Mouse (Mus musculus): Measurements from ENCODE around the gene Trak2. TPM values are rescaled to one million over a fixed set of nuclear protein-coding genes. Genes with fewer than 3 reads are reported as not detected.
"Not testable (repeated sequence)": the region's sequence is repeated elsewhere in the genome, so short reads cannot be mapped to it uniquely, and the experiment has no call there.

Gene Trak2
- 21.3 and 33.3 TPM in 2 replicates for total RNA-seq (2017)

DNA sequence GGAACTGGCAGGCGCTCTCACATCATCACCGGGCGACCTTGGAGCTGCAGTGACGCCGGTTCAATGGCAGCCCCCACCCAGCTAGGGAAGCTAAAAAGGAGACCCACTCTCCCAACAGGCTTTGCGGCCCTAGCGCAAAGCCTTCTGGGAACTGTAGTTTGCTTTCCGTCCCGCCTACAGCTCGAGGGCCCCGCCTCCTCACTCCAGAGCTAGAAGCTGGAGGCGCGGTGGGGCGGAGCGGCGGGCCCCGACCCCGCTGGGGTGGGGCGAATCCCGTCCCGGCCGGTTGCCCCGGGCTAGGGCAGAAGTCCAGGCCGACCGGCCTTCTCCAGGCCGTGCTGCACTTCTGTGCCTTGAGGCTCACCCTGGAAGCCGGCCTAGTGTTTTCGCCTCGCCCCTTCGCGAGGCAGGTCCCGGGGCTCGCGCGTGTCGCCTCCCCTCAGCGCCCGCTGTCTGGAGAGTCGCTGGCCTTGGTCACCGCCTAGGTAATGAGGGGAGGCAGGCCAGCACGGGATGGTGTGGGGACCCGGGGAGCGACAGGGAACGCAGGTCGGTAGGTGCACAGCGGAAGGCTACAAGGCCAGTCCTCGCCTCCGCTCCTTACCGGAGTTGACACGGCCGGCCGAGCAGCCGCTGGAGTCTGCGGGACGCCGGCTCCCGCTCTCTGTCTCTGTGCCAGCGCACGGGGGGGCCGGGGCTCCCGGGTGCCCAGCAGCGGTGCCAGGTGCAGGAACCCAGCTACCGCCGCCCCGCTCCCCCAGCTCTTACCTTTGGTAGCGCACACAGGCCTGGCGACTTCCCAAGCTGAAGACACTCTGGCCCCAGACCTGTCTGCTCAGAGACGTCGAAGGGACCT lies at the start of gene Trak2, which contains the start of gene Stradb:
Gene Trak2, minus strand, starts transcription at position 65 of the 856 bp plus-strand sequence.
Gene Stradb, plus strand, starts transcription at position 157 of the 856 bp plus-strand sequence.
- peak; percentile 95 for ATAC-seq (replicated peaks; ENCODE audit: low read depth, poor library complexity, severe bottlenecking)

DNA sequence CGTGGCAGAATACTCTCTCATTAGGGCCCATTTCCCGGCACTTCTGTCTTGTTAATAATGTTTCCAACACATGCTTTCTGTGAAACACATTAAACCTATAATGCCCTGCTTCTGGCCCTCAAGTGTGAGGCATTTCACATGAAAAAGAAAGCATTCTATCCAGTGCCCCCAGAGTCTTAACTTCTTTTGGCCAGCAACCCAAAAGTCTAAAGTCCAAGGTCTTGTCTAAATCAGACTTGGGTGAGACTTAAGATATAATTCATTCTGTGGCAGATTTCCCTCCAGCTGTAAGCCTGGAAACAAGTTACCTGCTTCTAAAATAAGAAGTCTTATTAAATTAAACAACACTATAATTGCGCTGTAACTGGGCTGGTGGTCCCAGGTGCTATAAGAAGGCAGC lies 48.3 kb upstream of the Trak2 start:
- no peak for ATAC-seq (replicated peaks; ENCODE audit: low read depth, poor library complexity, severe bottlenecking)

DNA sequence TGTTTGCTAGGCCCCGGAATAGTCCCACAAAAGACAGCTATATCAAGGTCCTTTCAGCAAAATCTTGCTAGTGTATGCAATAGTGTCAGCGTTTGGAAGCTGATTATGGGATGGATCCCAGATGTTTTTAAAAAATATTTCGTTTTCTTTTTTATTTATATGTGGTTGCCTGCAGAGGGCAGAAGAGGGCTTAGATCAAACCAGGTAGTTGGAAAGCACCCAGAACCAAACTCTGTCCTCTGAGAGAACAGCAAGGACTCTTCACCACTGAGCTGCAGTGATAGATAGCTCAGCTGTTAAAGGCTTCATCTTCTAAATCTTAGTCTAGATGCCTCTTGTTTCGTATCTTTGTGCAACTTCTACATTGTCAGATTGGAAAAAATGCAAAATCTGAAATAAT lies 36.0 kb upstream of the Trak2 start:
- ATAC-seq (replicated peaks; ENCODE audit: low read depth, poor library complexity, severe bottlenecking): peak; percentile 71; the same call in 1 of the 2 replicates

DNA sequence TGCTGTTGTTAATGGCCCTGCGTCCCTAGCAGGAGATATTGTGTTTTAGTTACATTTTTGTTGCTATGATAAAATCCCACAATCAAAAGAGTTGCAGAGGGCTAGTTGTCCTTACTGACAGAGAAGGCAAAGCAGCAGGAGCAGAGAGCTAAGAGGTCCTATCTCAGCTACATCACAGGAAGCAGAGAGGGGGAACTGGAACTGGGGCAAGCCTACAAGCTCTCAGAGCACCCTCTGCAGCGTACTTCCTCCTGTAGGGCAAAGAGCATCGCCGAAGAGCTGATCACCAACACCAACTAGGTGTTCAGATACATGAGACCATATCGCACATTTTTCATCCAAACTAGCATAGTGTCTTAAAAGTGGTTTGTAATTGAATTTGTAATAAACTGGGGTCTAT lies 22.1 kb upstream of the Trak2 start:
- peak; percentile 63; the same call in 1 of the 2 replicates for ATAC-seq (replicated peaks; ENCODE audit: low read depth, poor library complexity, severe bottlenecking)

DNA sequence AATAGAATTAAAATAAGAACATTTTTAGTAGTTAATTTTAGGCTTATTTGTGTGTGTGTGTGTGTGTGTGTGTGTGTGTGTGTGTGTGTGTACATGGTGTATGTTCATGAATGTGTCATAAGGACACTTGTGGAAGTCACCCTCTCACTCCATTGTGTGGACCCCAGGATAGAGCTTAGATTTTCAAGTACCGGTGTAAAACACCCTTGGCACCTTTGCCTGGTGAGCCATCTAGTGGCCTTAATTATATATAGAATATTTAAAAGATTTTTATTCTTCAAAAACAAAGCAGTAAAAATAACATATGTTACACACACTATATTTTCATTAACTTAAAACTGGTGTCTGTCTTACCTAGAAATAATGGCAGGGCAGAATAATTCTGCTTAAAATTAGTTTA lies 20.5 kb upstream of the Trak2 start:
- 0 out of 2 replicates have a peak, but pooled peaks have one; percentile 36 for ATAC-seq (replicated peaks; ENCODE audit: low read depth, poor library complexity, severe bottlenecking)

DNA sequence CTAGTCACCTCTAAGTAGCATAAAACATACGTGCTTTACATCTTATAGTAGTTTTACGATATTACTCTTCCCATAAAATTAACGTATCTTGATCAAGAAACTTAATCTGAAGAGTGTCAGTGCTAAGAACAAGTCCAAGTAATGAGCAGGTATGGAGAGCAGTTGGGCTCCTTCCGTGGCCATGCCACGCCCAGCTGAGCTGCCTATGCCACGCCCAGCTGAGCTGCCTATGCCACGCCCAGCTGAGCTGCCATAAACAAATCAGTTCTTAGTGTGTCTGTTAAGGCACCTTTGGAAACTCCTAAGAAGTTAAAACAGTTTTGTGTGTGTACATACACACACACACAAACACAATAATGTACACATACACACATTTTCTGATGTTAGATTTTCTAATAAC lies 19.9 kb upstream of the Trak2 start:
- no peak for ATAC-seq (replicated peaks; ENCODE audit: low read depth, poor library complexity, severe bottlenecking)

DNA sequence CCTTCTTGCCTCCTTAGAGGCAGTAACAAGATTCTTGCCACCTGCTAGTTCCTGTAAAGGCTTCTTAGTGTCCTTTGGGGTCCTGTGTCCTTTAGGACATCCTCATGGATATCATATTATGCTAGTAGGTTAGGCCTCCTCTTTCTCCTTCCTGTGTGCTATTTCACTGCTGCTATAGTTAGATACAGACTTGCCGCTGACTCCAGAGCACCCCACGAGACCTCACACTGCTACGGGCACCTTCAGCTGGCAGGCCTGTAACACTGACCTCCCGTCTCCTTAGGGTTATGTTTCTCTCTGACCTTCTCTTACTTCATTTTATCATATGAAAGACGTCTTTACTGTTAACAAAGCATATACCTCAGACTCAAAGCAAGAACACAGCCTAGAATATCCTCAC lies 11.4 kb upstream of the Trak2 start:
- ATAC-seq (replicated peaks; ENCODE audit: low read depth, poor library complexity, severe bottlenecking): no peak

DNA sequence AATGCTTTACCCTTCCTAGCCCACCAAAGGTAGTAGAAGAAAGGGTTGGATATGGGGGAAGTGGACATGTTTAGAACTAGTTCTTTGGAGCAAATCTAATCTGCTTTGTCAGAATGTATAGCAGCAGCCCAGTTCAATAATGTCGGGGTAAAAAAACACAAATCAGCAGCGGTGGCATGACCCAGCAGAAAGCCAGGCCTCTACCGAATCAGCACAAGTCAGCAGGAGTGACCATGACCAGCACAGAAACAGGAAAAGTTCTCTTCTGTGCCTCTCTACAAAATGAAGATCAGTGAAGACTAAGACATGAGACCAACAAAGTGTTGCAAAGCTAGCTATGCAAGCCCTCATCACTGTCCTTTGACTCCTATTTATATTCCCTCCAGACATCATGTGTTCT lies 9.0 kb upstream of the Trak2 start:
- no peak for ATAC-seq (replicated peaks; ENCODE audit: low read depth, poor library complexity, severe bottlenecking)

DNA sequence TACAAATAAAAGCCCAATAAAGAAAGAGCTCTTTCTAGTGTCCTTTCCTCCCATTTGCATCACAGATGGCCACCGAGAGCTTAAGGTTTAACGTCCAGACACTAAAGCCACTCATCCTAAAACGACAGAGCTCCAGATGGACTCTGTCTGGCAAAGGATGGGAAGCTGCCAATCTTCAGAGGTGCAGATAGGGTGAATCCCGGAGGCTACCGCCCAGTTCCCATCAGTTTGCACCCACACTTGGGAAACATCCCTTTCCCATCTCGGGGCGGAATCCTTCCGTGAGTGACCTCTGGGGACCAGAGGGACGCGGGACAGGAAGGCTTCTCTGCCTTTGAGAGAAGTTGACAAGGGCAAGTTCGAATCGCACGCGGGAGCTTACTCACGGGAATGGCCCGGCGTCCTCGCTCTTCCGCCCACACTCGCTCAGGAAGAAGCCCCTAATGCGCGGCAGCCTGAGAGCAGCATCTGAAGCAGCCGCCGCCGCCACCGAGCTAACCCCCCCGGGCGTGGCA lies 322 bp downstream of the Trak2 start:
- ATAC-seq (replicated peaks; ENCODE audit: low read depth, poor library complexity, severe bottlenecking): no peak

DNA sequence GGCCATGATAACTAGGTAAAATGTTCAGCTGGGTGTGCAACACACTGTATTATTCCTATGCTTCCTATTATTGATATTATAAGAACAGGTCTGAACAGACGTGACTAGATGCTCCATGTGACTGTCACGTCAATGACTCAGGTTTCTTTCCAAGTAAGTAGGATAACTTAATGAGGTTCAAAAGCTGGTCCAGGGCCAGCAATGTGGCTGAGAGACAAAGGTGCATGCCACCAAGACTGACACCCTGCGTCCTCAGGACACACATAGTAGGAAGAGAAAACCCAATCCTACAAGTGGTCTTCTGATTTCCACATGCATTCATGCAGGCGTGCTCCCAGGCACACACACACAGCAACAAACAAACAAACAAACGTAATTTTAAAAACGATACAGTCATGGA lies 2.1 kb downstream of the Trak2 start:
- ATAC-seq (replicated peaks; ENCODE audit: low read depth, poor library complexity, severe bottlenecking): no peak

DNA sequence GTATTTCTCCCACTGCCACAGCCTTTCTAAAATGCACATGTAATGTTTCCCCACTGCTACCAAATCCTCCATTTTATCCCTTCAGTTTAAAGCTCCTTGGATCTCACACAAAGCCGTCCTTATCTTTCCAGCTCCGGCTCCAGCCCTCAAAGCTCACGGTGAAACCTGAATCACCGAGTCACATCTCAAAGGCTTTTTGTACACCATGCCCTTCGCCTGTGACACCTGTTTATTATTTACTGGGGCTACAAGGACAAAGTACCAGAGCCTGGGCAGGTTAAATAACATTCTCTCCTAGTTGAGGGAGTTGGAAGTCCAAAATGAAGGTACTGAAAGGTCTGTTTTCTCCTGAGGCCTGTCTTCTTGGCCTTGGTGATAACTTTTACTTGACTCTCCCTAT lies 3.2 kb downstream of the Trak2 start:
- ATAC-seq (replicated peaks; ENCODE audit: low read depth, poor library complexity, severe bottlenecking): no peak

DNA sequence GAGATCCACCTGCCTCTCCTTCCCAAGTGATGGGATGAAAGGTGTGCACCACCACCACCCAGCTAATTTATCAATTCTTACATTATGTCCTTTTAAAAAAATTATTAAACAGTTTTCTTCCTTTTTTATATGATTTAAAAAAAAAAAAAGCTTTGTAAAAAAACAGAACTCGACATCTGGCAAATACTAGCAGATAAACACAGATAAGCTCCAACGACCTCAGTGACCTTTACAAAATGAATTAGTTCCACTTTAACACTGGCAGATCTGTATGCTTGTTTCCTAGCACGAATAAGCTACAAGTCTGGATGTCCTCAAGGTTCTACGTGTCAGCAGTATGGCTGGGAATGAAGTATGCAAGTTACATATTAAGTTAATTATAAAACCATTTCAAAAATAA lies 5.7 kb downstream of the Trak2 start:
- no peak for ATAC-seq (replicated peaks; ENCODE audit: low read depth, poor library complexity, severe bottlenecking)

DNA sequence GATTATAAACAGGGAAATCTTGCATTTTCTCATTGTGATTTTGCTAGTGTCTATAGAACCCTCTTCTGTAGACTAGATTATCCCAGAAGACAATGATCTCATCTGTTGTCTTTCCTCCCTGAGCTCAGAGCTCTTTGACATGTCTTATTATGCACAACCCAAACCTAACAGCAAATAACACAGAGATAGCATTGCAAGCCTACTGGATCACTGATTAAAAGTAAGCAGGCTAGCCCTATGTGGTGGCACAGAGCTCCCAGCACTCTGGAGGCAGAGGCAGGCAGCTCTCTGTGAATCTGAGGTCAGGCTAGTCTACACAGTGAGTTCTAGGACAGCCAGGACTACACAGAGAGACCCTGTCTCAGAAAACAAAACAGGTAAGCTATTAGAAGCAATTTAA lies 10.4 kb downstream of the Trak2 start:
- no peak for ATAC-seq (replicated peaks; ENCODE audit: low read depth, poor library complexity, severe bottlenecking)

DNA sequence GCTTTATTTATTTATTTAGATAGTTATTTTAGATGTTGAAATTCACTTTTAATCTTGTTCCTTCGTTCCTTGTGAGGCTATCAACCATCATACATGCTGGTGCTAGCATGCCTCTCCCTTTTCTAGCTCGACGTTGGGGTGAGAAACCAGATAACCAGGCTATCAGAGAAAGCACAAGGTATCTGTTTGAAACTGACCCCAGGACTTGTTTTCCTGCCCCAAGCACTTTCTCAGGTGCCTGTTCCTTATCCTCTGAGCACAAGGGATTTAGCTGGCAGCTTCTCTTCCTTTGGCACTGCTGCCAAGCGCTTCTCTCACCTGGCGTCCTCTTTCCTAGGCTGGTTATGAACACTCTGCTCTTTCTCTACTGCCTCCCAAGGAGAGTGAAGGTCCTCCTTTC lies 10.8 kb downstream of the Trak2 start:
- no peak; the same call in 1 of the 2 replicates for ATAC-seq (replicated peaks; ENCODE audit: low read depth, poor library complexity, severe bottlenecking)

DNA sequence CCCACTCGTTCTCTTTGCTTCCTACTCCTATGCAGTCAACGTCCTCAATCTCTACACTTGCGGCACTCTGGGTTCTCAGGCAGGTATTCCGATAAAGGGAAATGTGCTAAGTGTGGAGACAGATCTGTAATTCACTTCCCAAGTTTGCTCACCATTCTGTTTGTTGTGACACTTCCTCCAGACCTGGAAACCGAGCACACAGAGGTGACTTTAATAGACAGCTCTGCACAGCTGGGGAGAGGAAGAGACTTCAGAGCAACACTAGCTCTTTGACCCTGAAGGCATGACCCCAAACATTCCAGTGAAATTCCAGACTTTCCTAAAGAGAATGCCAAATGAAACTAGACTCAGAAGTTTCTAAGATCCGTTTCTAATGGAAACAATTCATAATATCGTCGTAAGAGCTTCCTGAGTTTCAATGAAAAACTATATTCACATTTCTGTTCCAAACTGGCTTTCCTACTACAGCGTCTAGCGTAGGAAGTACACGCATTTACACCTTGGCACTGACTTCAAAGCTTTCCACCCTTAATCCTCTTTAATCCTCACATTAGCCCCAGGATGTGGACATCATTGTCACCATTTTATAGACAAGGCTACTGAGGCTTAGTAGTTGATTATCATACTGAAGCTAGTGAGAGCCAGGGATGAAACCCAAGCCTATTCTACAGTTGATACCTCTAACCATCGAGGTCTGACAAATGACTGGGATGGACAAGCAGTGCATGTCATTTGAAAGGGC lies 11.9 kb downstream of the Trak2 start:
- ATAC-seq (replicated peaks; ENCODE audit: low read depth, poor library complexity, severe bottlenecking): no peak

DNA sequence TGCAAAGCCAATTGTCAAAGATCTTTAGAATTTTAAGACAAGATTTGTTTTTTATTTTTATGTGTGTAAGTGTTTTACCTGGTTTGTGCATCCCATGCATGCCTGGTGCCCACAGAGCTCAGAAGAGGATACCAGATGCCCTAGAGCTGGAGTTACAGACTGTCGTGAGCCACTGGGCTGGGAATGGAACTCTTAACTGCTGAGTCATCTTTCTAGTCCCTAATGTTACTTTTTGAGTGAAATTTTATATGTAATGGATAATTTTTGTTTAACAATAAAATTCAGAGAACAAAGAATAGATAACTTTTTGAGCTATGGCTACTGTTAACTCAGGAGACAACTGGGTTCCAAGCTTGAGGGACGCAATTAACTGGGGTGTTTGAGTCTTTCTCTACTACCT lies 13.5 kb downstream of the Trak2 start:
- no peak for ATAC-seq (replicated peaks; ENCODE audit: low read depth, poor library complexity, severe bottlenecking)

DNA sequence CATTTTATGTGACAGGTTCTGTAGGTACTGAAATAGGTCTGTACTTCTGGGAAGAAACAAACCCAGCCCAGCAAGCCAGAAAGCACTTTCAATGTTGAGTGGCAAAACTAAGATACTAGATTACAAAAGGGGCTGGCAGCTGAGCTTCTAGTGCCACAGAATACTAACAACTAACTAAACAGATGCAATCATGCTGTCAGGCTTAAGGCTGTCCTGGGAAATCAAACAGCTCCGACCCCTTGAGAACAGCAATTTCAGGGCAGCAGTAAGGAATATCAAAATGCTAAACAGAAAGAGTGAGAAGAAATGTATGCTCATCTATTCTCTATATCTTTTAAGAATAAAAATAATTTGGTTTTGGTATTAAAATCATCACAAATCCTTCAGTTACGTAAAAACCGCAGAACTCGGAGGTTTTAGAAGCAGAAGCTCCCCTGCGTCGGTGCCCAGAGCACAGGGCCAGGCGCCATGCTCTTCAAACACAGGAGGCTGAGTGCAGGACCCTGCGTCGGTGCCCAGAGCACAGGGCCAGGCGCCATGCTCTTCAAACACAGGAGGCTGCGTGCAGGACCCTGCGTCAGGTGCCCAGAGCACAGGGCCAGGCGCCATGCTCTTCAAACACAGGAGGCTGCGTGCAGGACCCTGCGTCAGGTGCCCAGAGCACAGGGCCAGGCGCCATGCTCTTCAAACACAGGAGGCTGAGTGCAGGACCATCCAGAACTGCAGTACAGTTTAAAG lies 14.3 kb downstream of the Trak2 start:
- ATAC-seq (replicated peaks; ENCODE audit: low read depth, poor library complexity, severe bottlenecking): not testable (repeated sequence)

DNA sequence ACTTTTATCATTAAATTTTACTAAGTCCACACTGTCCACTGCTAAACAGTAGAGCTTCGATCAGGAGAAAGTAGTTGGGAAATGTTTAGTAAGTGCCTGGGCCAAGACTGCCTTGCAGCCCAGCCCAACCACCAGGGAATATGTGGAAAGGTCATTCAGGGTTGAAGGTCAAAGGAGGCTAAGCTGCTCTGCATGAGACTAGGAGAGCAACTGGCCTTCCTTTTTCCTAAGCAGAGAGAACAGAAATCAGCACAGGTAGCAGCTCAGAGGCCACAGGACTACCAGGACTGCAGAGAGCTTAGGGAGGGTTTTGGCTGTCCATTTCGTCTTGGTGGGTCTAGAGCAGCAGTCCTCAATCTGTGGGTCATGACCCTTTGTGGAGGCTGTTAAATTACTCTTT lies 15.3 kb downstream of the Trak2 start:
- ATAC-seq (replicated peaks; ENCODE audit: low read depth, poor library complexity, severe bottlenecking): no peak

DNA sequence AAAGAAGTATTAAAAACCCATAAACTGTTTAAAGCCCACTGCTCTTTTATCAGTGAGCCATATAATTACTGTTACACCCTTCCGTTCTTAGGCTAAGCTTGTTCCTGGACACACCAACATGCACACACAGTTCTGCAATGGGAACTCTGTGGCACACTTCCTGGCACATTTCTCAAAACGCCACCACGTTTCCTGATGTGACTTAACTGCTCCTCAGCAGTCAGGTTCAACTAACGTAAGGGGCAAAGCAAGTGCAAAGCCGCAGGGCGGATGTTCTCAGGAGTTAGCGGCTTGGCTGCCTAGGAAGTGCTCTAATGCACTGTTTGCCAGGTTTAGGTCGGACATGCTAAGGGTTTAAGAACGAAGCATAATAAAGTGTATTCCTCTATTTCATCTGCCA lies 17.0 kb downstream of the Trak2 start:
- ATAC-seq (replicated peaks; ENCODE audit: low read depth, poor library complexity, severe bottlenecking): peak; percentile 65

DNA sequence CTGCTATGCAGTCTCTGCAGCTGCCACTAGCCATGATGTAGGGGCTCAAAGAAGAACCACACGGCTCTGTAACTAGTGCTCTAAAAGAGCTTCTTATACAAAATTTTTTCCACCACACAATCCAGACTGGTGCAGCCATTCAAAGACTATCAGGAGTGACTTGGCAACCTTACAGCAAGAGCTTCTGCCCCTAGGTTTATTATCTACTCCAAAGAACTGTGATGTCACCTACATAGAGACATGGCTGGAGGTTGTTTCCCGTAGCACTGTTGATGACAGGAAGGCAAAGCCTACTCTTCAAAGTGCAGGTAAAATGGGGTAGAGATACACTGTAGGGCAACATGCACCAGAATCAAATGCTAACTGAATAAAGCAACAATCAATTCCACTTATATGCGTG lies 17.5 kb downstream of the Trak2 start:
- ATAC-seq (replicated peaks; ENCODE audit: low read depth, poor library complexity, severe bottlenecking): no peak
